In genomic region chr11:121414762-121415161, GRCm38 (mm10) we compare ENCODE assay signal across 24 mouse cellular contexts.
"Had no signal": no experiment of that assay in that cellular context is flagged by ENCODE, and none has a peak within 500 bp of the region (broad histone marks: within the 10 kb centered on the region; RNA-seq: fewer than 3 reads in every experiment).

No protein-coding gene starts in this region.

- H3K27ac ChIP-seq: heart, embryonic 10.5 days; heart, embryonic 13.5 days; heart, embryonic 15.5 days; hindbrain, embryonic 13.5 days; hindbrain, embryonic 15.5 days; hindbrain, postnatal 0 days; kidney, embryonic 15.5 days; kidney, postnatal 0 days; limb, embryonic 13.5 days; limb, embryonic 15.5 days; liver, embryonic 12.5 days; liver, embryonic 14.5 days had no signal

- DNase-seq: gastrocnemius, postnatal 36 days; heart, adult 18-20 months; heart, postnatal 14 days; heart, postnatal 36 days; kidney, adult 11 months; kidney, adult 2 months; kidney, adult 9 months; kidney, postnatal 14 days; layer of hippocampus, adult 9-11 months; layer of hippocampus, postnatal 36 days; left cerebral cortex, postnatal 4 days had no signal

- H3K9me3 ChIP-seq: heart, embryonic 10.5 days; heart, embryonic 13.5 days; heart, embryonic 15.5 days; hindbrain, embryonic 13.5 days; hindbrain, embryonic 15.5 days; kidney, embryonic 15.5 days; limb, embryonic 13.5 days; limb, embryonic 15.5 days; liver, embryonic 12.5 days had no signal

- H3K4me3 ChIP-seq: gastrocnemius, adult 2 months; heart, embryonic 10.5 days; heart, embryonic 13.5 days; heart, embryonic 15.5 days; hindbrain, embryonic 13.5 days; hindbrain, embryonic 15.5 days; kidney, embryonic 15.5 days; limb, embryonic 13.5 days; limb, embryonic 15.5 days; liver, embryonic 12.5 days had no signal

- H3K27me3 ChIP-seq: heart, embryonic 13.5 days; heart, embryonic 15.5 days; hindbrain, embryonic 13.5 days; hindbrain, embryonic 15.5 days; kidney, embryonic 15.5 days; limb, embryonic 13.5 days; limb, embryonic 15.5 days had no signal

- H3K4me2 ChIP-seq: heart, embryonic 13.5 days; heart, embryonic 15.5 days; hindbrain, embryonic 13.5 days; hindbrain, embryonic 15.5 days; kidney, embryonic 15.5 days; limb, embryonic 13.5 days; limb, embryonic 15.5 days; liver, embryonic 12.5 days had no signal

- H3K4me1 ChIP-seq: heart, embryonic 10.5 days; hindbrain, embryonic 13.5 days; hindbrain, embryonic 15.5 days; kidney, embryonic 15.5 days; limb, embryonic 13.5 days; limb, embryonic 15.5 days had no signal

- H3K36me3 ChIP-seq: heart, embryonic 10.5 days; heart, embryonic 13.5 days; heart, embryonic 15.5 days; hindbrain, embryonic 13.5 days; hindbrain, embryonic 15.5 days; kidney, embryonic 15.5 days; limb, embryonic 13.5 days; limb, embryonic 15.5 days; liver, embryonic 12.5 days had no signal
